Comparison of ENCODE assay signal across 8 mouse cellular contexts in genomic region chr2:9882371-9882925, GRCm38 (mm10). TPM values are rescaled to one million over a fixed set of nuclear protein-coding genes. Genes with fewer than 3 reads are reported as not detected.
DNase-seq lines count a peak whose midpoint lies in the region; ATAC-seq and TF ChIP-seq lines count a peak whose summit lies in the region.

No protein-coding gene starts in this region.

- no peaks in the 10 kb centered on the region for H3K36me3 ChIP-seq in heart, adult 2 months (ENCODE audit: control insufficient read depth, insufficient read depth, low read length)
- H3K36me3 ChIP-seq in heart, embryonic 11.5 days (ENCODE audit: control insufficient read depth, insufficient read depth, low read length): no peaks in the 10 kb centered on the region
- no peaks in the 10 kb centered on the region for H3K36me3 ChIP-seq in limb, embryonic 12.5 days
- H3K36me3 ChIP-seq in neural tube, embryonic 14.5 days (ENCODE audit: control insufficient read depth, insufficient read depth, low read length): no peaks in the 10 kb centered on the region

- peak; percentile 52 to 69 for DNase-seq in heart, adult 2 months
- no peak for DNase-seq in heart, adult 9 months (ENCODE audit: low spot score in 2 of 2)
- DNase-seq in ZHBTc4 (ENCODE audit: low read depth, low spot score): peak; percentile 64
- DNase-seq in right cerebral cortex, postnatal 36 days (ENCODE audit: low spot score in 2 of 2): no peak
- no peak for DNase-seq in spleen, adult 12 weeks (ENCODE audit: low spot score)

- no peak for TF ChIP-seq EP300 in heart, adult 2 months (IDR thresholded peaks at IDR 0.05; ENCODE audit: insufficient read depth, low read depth, low read length)

- no peak overlapping the region for H3K27ac ChIP-seq in heart, adult 2 months
- no peak overlapping the region for H3K27ac ChIP-seq in heart, embryonic 11.5 days (ENCODE audit: low read depth, low read length)
- H3K27ac ChIP-seq in limb, embryonic 12.5 days: no peak overlapping the region
- no peak overlapping the region for H3K27ac ChIP-seq in neural tube, embryonic 14.5 days (ENCODE audit: low read depth, low read length)

- no peak for ATAC-seq in heart, embryonic 11.5 days (replicated peaks; ENCODE audit: insufficient number of reproducible peaks, low FRiP score, low TSS enrichment)
- ATAC-seq in limb, embryonic 12.5 days (ENCODE audit: insufficient number of reproducible peaks, insufficient read depth, low FRiP score, low TSS enrichment, low read depth): no peak
- no peak for ATAC-seq in neural tube, embryonic 14.5 days (ENCODE audit: low read depth)

- H3K27me3 ChIP-seq in heart, adult 2 months (ENCODE audit: control insufficient read depth, insufficient read depth, low read length): peaks cover 27% of the 10 kb centered on the region
- H3K27me3 ChIP-seq in heart, embryonic 11.5 days (ENCODE audit: control insufficient read depth, insufficient read depth, low read length): peaks cover 68% of the 10 kb centered on the region
- H3K27me3 ChIP-seq in limb, embryonic 12.5 days: peaks cover 99% of the 10 kb centered on the region
- peaks cover 38% of the 10 kb centered on the region for H3K27me3 ChIP-seq in neural tube, embryonic 14.5 days (ENCODE audit: control insufficient read depth, insufficient read depth, low read length)

- TF ChIP-seq CTCF in heart, adult 2 months (IDR thresholded peaks at IDR 0.05): no peak

- no peak for TF ChIP-seq POLR2A in heart, adult 2 months (IDR thresholded peaks at IDR 0.05; ENCODE audit: insufficient read depth, low read depth, low read length)

- no peaks in the 10 kb centered on the region for H3K9me3 ChIP-seq in heart, embryonic 11.5 days (replicated peaks; ENCODE audit: control insufficient read depth, low read length)
- H3K9me3 ChIP-seq in limb, embryonic 12.5 days: no peaks in the 10 kb centered on the region
- no peaks in the 10 kb centered on the region for H3K9me3 ChIP-seq in neural tube, embryonic 14.5 days (ENCODE audit: control insufficient read depth, low read length)

- 2% methylated on average over 39 of the region's 39 CpGs for WGBS in heart, adult 2 months
- under 1% methylated on average over 39 of the region's 39 CpGs for WGBS in heart, embryonic 11.5 days (ENCODE audit: insufficient replicate concordance)
- under 1% methylated on average over 39 of the region's 39 CpGs for WGBS in limb, embryonic 12.5 days
- WGBS in neural tube, embryonic 14.5 days: under 1% methylated on average over 39 of the region's 39 CpGs

- H3K4me2 ChIP-seq in heart, embryonic 11.5 days: peak overlapping the region; percentile 90
- peak overlapping the region; percentile 72 for H3K4me2 ChIP-seq in limb, embryonic 12.5 days
- H3K4me2 ChIP-seq in neural tube, embryonic 14.5 days (ENCODE audit: low read depth, low read length): peak overlapping the region; percentile 26

- H3K4me1 ChIP-seq in heart, adult 2 months (ENCODE audit: control insufficient read depth, insufficient read depth, low read length): no peaks in the 10 kb centered on the region
- peaks cover 20% of the 10 kb centered on the region; the same call in 1 of the 2 replicates for H3K4me1 ChIP-seq in heart, embryonic 11.5 days (ENCODE audit: control insufficient read depth, insufficient read depth, low read length)
- peaks cover 51% of the 10 kb centered on the region for H3K4me1 ChIP-seq in limb, embryonic 12.5 days (replicated peaks)
- H3K4me1 ChIP-seq in neural tube, embryonic 14.5 days (ENCODE audit: control insufficient read depth, insufficient read depth, low read length): peaks cover 3% of the 10 kb centered on the region; the same call in 1 of the 2 replicates

- peak overlapping the region; percentile 29; the same call in 1 of the 2 replicates for H3K9ac ChIP-seq in heart, adult 2 months (ENCODE audit: low read depth, low read length)
- peak overlapping the region; percentile 47 for H3K9ac ChIP-seq in heart, embryonic 11.5 days (ENCODE audit: low read depth, low read length)
- 0 out of 2 replicates have a peak overlapping the region, but pooled peaks have one; percentile 34 for H3K9ac ChIP-seq in limb, embryonic 12.5 days (replicated peaks)
- no peak overlapping the region for H3K9ac ChIP-seq in neural tube, embryonic 14.5 days (replicated peaks; ENCODE audit: low read depth, low read length)

- no peaks in the 10 kb centered on the region for H3K79me2 ChIP-seq in heart, adult 2 months (replicated peaks; ENCODE audit: control insufficient read depth, insufficient read depth, low read length)

- peak overlapping the region; percentile 45 for H3K4me3 ChIP-seq in heart, adult 2 months
- peak overlapping the region; percentile 59 for H3K4me3 ChIP-seq in heart, embryonic 11.5 days (ENCODE audit: low read depth, low read length)
- H3K4me3 ChIP-seq in limb, embryonic 12.5 days (replicated peaks): peak overlapping the region; percentile 37
- peak overlapping the region; percentile 15; the same call in 1 of the 2 replicates for H3K4me3 ChIP-seq in neural tube, embryonic 14.5 days (ENCODE audit: low read depth, low read length)

- intact Hi-C loops in heart, adult 2 months (cut with DNase I): loop anchor here (5.0 kb wide), 1 partner anchor 125 kb away; no protein-coding TSS in a partner anchor

RNA-seq across cellular contexts. Expression of gene 4930412O13Rik, which starts 1.4 kb away (rescaled TPM):
- not detected for total RNA-seq in heart, adult 2 months (2021)
- not detected in 2 replicates for polyA plus RNA-seq in heart, adult 2 months (2012; rRNA removed)
- 1.2 TPM in 1 of 2 replicates, not detected in the other for polyA plus RNA-seq in heart, embryonic 11.5 days (2014; fragmentation: Nextera tagmentation; extraction: Ambion mirVana)
- polyA plus RNA-seq in limb, embryonic 12.5 days (2016; fragmentation: Nextera tagmentation; extraction: Ambion mirVana): 0.35 TPM in 1 of 2 replicates, not detected in the other
- polyA plus RNA-seq in neural tube, embryonic 14.5 days (2014; fragmentation: Nextera tagmentation; extraction: Ambion mirVana): 0.94 TPM in 1 of 2 replicates, not detected in the other

RNA-seq across cellular contexts. Expression of gene 9230102O04Rik, which starts 6.9 kb away (rescaled TPM):
- not detected for total RNA-seq in heart, adult 2 months (2021)
- polyA plus RNA-seq in heart, adult 2 months (2012; rRNA removed): not detected in 2 replicates
- polyA plus RNA-seq in heart, embryonic 11.5 days (2014; fragmentation: Nextera tagmentation; extraction: Ambion mirVana): 0.51 and 0.89 TPM in 2 replicates
- polyA plus RNA-seq in limb, embryonic 12.5 days (2016; fragmentation: Nextera tagmentation; extraction: Ambion mirVana): 0.55 TPM in 1 of 2 replicates, not detected in the other
- polyA plus RNA-seq in neural tube, embryonic 14.5 days (2014; fragmentation: Nextera tagmentation; extraction: Ambion mirVana): 0.46 TPM in 1 of 2 replicates, not detected in the other

RNA-seq across cellular contexts. Expression of gene Gata3, which starts 7.4 kb away (rescaled TPM):
- under 1 TPM; 0.59 to 0.91 TPM for total RNA-seq in heart, adult 2 months (2021)
- 0.32 and 0.57 TPM in 2 replicates for polyA plus RNA-seq in heart, adult 2 months (2012; rRNA removed)
- 9.7 and 9.8 TPM in 2 replicates for polyA plus RNA-seq in heart, embryonic 11.5 days (2014; fragmentation: Nextera tagmentation; extraction: Ambion mirVana)
- polyA plus RNA-seq in limb, embryonic 12.5 days (2016; fragmentation: Nextera tagmentation; extraction: Ambion mirVana): 4.2 and 5.0 TPM in 2 replicates
- polyA plus RNA-seq in neural tube, embryonic 14.5 days (2014; fragmentation: Nextera tagmentation; extraction: Ambion mirVana): 8.7 and 13.3 TPM in 2 replicates

Comparison
In these comparisons a context has a peak if more than half of its experiments do, and no peak if none do; other contexts are left out.
1. DNase-seq: peak in heart, adult 2 months (2 of 2) and ZHBTc4 (single experiment); none in heart, adult 9 months (0 of 2), right cerebral cortex, postnatal 36 days (0 of 2) and spleen, adult 12 weeks (single experiment).
2. H3K4me2 ChIP-seq: peak in every context shown above with its lines; median percentile 90 in heart, embryonic 11.5 days; 72 in limb, embryonic 12.5 days; 26 in neural tube, embryonic 14.5 days.
3. Peak in every context shown above with its lines, with median percentiles within 50 percentile points of each other: H3K4me3 ChIP-seq.